Mouse (Mus musculus) heart, postnatal 0 days (tissue): ENCODE measurements around the gene Prdm16. TPM values are rescaled to one million over a fixed set of nuclear protein-coding genes. Genes with fewer than 3 reads are reported as not detected.

Experiments
- ATAC-seq: fragments of 200-750 bp; cut with Nextera tagmentation; 2 replicates; pipeline ENCODE4 v1.8.0; 2017; ENCODE audit warnings: low read depth, moderate number of reproducible peaks, moderate library complexity; ENCODE audit not compliant: insufficient read depth
- DNase-seq: peaks from one replicate; pipeline ENCODE4 v3.0.0-alpha.2; 2016; ENCODE audit warnings: low spot score
- H3K27ac ChIP-seq: fragments of 300-500 bp; sonication (generic); 2 replicates; pipeline ENCODE4 v1.5.1; 2014; ENCODE audit warnings: low read depth, mild to moderate bottlenecking
- H3K27me3 ChIP-seq: fragments of 300-500 bp; sonication (generic); 2 replicates; pipeline ENCODE4 v1.6.1; 2014; ENCODE audit warnings: low read length, mixed read lengths; ENCODE audit not compliant: control insufficient read depth, insufficient read depth
- H3K36me3 ChIP-seq: fragments of 300-500 bp; sonication (generic); replicated peaks from 2 replicates; pipeline ENCODE4 v1.6.1; 2014; ENCODE audit warnings: low read length, mixed read lengths; ENCODE audit not compliant: control insufficient read depth, insufficient read depth
- H3K4me1 ChIP-seq: fragments of 300-500 bp; sonication (generic); 2 replicates; pipeline ENCODE4 v1.6.1; 2014; ENCODE audit warnings: antibody characterized with exemption; ENCODE audit not compliant: control insufficient read depth, insufficient read depth
- H3K4me2 ChIP-seq: fragments of 300-500 bp; sonication (generic); 2 replicates; pipeline ENCODE4 v1.6.1; 2014; ENCODE audit warnings: low read depth, mild to moderate bottlenecking, low read length, moderate library complexity
- H3K4me3 ChIP-seq: fragments of 300-500 bp; sonication (generic); 2 replicates; pipeline ENCODE4 v1.5.1; 2014; ENCODE audit warnings: low read depth, low read length
- H3K9ac ChIP-seq: fragments of 300-500 bp; sonication (generic); replicated peaks from 2 replicates; pipeline ENCODE4 v1.6.1; 2014; ENCODE audit warnings: low read depth, low read length, mixed read lengths
- H3K9me3 ChIP-seq: fragments of 300-500 bp; sonication (generic); replicated peaks from 2 replicates; pipeline ENCODE4 v1.6.1; 2016; ENCODE audit warnings: low read length; ENCODE audit not compliant: control insufficient read depth
- CTCF ChIP-seq: IDR thresholded peaks from 2 replicates; pipeline ENCODE4 v1.5.1; 2016; ENCODE audit warnings: antibody characterized with exemption, control low read depth, low read depth
- EP300 ChIP-seq: IDR thresholded peaks from 2 replicates; pipeline ENCODE4 v1.6.1; 2016; ENCODE audit warnings: antibody characterized with exemption, low read depth
- WGBS: fragments of 180-500 bp; shearing (Covaris S2); extraction: QIAGEN DNeasy Blood & Tissue Kit; methylation state at CpG from one replicate; pipeline ENCODE4 v1.1.7; 2014; 5-methylcytosine and 5-hydroxymethylcytosine counted together
- polyA plus RNA-seq: library from polyadenylated mRNA; unstranded; fragments of >200 nt; fragmentation: Nextera tagmentation; extraction: Ambion mirVana; gene quantifications from 2 replicates; pipeline ENCODE4 v1.2.1, GENCODE M21; 2015
- total RNA-seq: library from RNA; depleted of rRNA; stranded (reverse); fragments of >200 nt; gene quantifications from 2 replicates; pipeline ENCODE4 v1.2.3, GENCODE M21; 2014; ENCODE audit warnings: low replicate concordance

Prdm16 gene
- total and polyA plus RNA-seq, 2 experiments from 2014 or later = 9.3 to 14.7 TPM

DNA sequence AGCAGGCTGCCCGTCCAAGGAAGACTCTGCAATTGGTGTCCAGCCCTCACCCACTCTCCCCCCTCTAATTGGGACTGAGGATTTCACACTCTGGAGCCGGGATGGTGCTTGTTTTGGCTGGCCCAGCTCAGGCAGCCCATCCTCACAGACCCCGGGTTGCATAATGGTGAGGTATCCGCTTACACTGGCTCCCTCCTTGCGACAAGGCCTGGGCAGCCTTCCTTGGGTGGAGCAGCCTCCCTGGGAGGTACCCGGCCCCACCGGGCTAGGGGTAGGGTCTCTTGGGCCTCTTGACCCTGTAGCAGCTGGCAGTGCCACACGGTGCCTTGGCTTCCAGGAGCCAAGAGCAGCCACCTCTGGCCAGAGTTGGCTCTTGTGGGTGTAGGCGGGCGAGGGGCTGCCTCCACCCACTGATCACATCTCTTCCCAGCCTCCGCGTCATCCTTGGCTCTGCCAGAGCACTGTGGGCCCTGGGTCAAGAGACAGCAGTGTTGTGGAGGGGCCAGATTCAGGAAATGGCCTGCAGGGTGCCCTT, 26.1 kb upstream of the Prdm16 start:
- no peak overlapping the region for H3K9ac ChIP-seq
- no peak overlapping the region for H3K4me2 ChIP-seq
- no peaks in the 10 kb centered on the region for H3K9me3 ChIP-seq
- no peaks in the 10 kb centered on the region for H3K4me1 ChIP-seq
- H3K27ac ChIP-seq = no peak overlapping the region
- TF ChIP-seq EP300 = no peak
- no peak for TF ChIP-seq CTCF
- no peak overlapping the region for H3K4me3 ChIP-seq
- 63% methylated on average over 12 of the region's 12 CpGs for WGBS
- H3K36me3 ChIP-seq = no peaks in the 10 kb centered on the region
- no peak for ATAC-seq
- DNase-seq = no peak
- H3K27me3 ChIP-seq = 0 out of 2 replicates have a peak, but pooled peaks cover 4% of the 10 kb centered on the region

DNA sequence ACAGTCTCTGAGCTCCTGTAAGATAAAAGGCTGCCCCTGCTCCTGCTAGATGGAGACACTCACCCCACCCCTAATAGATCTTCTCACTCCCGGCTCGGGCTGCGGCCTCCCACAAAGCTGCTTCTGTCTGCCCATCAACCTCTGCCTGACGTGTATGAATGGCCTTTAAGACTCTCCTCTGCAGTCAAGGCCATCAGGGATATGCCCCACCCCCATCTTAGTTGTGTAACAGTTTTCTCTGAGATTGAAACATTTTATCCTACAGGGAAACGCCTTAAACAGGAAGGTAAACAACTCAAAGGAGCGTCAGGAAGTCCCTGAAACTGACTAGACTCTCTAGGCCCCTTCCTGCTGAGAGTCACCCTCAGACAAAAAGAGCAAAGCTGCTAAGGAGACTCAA, 24.6 kb upstream of the Prdm16 start:
- Histone ChIP-seq H3K9me3 (no peaks in the 10 kb centered on the region), H3K27me3 (0 out of 2 replicates have a peak, but pooled peaks cover 2% of the 10 kb centered on the region), H3K4me1 (no peaks in the 10 kb centered on the region), H3K4me3 (no peak overlapping the region), H3K9ac (no peak overlapping the region), H3K27ac (no peak overlapping the region), H3K4me2 (no peak overlapping the region), H3K36me3 (no peaks in the 10 kb centered on the region)
- WGBS = 64% methylated on average over 6 of the region's 6 CpGs
- TF ChIP-seq CTCF (no peak), EP300 (no peak)
- ATAC-seq (no peak), DNase-seq (no peak)

DNA sequence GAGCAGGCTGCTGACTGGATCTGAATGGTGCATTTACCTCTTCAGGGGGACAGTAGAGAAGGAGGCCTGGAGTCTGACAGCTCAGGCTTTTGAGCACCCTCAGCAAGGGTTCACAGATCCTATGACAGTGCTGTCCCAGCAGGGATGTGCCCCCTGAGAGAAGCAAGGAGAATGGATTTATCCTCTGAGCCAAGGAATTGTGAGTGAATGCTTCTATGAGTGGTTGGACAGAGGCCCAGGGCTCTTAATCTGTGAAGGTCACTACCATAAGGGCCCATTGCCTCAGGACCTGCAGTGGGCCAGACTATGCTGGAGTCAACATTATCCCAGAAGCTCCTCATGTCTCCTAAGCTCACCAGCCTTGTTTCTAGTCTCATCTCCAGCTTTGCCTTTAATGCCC, 23.4 kb upstream of the Prdm16 start:
- TF ChIP-seq CTCF = no peak
- no peak for TF ChIP-seq EP300
- Histone ChIP-seq H3K4me1 (no peaks in the 10 kb centered on the region), H3K4me3 (no peak overlapping the region), H3K27me3 (no peaks in the 10 kb centered on the region), H3K9ac (no peak overlapping the region), H3K27ac (no peak overlapping the region), H3K36me3 (no peaks in the 10 kb centered on the region), H3K4me2 (no peak overlapping the region), H3K9me3 (peaks cover under 1% of the 10 kb centered on the region; the same call in 1 of the 2 replicates)
- DNase-seq (no peak), ATAC-seq (no peak)

DNA sequence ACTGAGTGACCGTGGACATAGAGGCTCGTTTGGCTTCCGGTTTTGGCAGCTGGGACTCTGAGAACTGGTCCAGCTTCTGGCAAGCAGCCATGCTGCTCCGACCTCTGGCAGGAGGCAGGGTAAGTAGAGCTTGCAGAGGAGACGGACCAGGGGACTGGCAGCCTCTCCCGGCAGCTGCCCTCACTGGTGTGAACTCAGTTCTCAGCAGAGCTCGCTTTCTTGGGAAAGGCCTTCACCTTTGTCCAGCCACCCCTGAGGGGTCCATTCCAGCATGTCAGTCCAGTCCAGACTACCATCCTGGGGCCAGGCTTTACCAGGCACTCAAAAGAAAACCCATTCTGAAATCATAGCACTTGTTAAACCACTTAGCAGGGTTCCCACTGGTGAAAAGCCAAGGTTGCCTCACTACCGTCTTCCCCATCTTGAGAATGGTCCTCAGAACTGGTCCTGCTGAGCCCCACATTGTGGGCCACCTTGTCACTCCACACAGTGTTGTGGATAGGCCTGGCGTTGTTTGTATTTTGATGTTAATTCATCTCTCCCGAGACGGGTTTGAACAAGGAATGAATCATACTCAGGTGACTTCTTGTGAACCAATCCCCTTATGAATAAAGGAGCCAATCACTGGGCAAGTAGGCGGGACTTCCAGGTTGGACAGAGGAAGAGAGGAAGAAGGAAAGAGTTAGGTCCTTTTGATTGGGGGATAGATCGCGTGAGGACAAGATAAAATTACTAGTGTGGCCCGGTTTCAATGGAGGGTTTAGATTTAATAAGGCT, 18.6 kb upstream of the Prdm16 start:
- Histone ChIP-seq H3K27me3 (no peaks in the 10 kb centered on the region), H3K27ac (no peak overlapping the region), H3K9ac (no peak overlapping the region), H3K9me3 (peaks cover 6% of the 10 kb centered on the region; the same call in 1 of the 2 replicates), H3K4me2 (no peak overlapping the region), H3K4me3 (no peak overlapping the region), H3K36me3 (no peaks in the 10 kb centered on the region), H3K4me1 (no peaks in the 10 kb centered on the region)
- WGBS = 62% methylated on average over 15 of the region's 15 CpGs
- ATAC-seq (no peak), DNase-seq (no peak)
- TF ChIP-seq CTCF (no peak), EP300 (no peak)

DNA sequence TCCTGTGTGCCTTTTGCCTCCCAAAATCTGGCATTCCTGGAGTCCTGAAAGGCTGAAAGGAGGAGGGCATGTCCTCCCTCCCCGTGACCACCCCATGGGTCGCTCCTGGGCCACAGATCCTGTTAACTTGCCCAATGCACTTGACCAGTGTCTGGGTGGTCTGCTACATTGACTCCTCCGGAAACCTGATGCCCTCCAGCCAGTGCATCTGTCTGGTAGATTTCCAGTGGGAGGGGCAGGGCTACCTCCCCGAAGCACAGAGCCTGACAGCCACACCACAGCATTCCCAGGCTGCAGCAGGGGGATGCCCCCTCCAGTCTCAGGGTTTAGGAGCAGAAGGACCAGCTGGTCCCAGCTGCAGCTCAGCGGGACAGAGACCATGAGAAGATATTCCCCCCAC, 15.8 kb upstream of the Prdm16 start:
- H3K9ac ChIP-seq = no peak overlapping the region
- DNase-seq (no peak), ATAC-seq (no peak)
- no peaks in the 10 kb centered on the region for H3K4me1 ChIP-seq
- no peaks in the 10 kb centered on the region for H3K27me3 ChIP-seq
- TF ChIP-seq EP300 (no peak), CTCF (no peak)
- no peak overlapping the region for H3K27ac ChIP-seq
- H3K36me3 ChIP-seq = no peaks in the 10 kb centered on the region
- no peak overlapping the region for H3K4me3 ChIP-seq
- H3K9me3 ChIP-seq = peaks cover 6% of the 10 kb centered on the region; the same call in 1 of the 2 replicates
- H3K4me2 ChIP-seq = no peak overlapping the region
- WGBS = 33% methylated on average over 5 of the region's 5 CpGs
